Mouse (Mus musculus): ENCODE results near the gene Ets1. TPM values are rescaled to one million over a fixed set of nuclear protein-coding genes. Genes with fewer than 3 reads are reported as not detected.

The Ets1 gene
- polyA plus RNA-seq, 1 experiment from 2014 or later = 13.6 TPM

- no peak for TF ChIP-seq CTCF (IDR thresholded peaks at IDR 0.05; ENCODE audit: low read depth)
- Histone ChIP-seq H3K4me1 (replicated peaks; ENCODE audit: control insufficient read depth, insufficient read depth, low read length) (no peaks in the 10 kb centered on the region), H3K4me3 (ENCODE audit: low read depth, low read length) (peak overlapping the region; percentile 0; the same call in 1 of the 2 replicates), H3K27ac (ENCODE audit: low read depth, low read length) (peak overlapping the region; percentile 43; the same call in 1 of the 2 replicates), H3K4me2 (replicated peaks; ENCODE audit: low read depth) (peak overlapping the region; percentile 52), H3K36me3 (ENCODE audit: control insufficient read depth, insufficient read depth) (no peaks in the 10 kb centered on the region), H3K27me3 (replicated peaks; ENCODE audit: control insufficient read depth, insufficient read depth, low read length) (no peaks in the 10 kb centered on the region), H3K9ac (ENCODE audit: low read depth, low read length) (no peak overlapping the region), H3K9me3 (ENCODE audit: control insufficient read depth) (no peaks in the 10 kb centered on the region)
- 42% methylated on average over 11 of the region's 11 CpGs for WGBS
- peak; percentile 45 for ATAC-seq
These were observed 10.7 kb downstream of the Ets1 start for GRCm38 (mm10) chr9:32646539-32647258.

- no peak for ATAC-seq
- no peak for TF ChIP-seq CTCF (IDR thresholded peaks at IDR 0.05; ENCODE audit: low read depth)
- Histone ChIP-seq H3K27me3 (replicated peaks; ENCODE audit: control insufficient read depth, insufficient read depth, low read length) (no peaks in the 10 kb centered on the region), H3K4me1 (replicated peaks; ENCODE audit: control insufficient read depth, insufficient read depth, low read length) (no peaks in the 10 kb centered on the region), H3K4me2 (replicated peaks; ENCODE audit: low read depth) (no peak overlapping the region), H3K36me3 (ENCODE audit: control insufficient read depth, insufficient read depth) (no peaks in the 10 kb centered on the region), H3K27ac (ENCODE audit: low read depth, low read length) (no peak overlapping the region), H3K4me3 (ENCODE audit: low read depth, low read length) (no peak overlapping the region), H3K9me3 (ENCODE audit: control insufficient read depth) (no peaks in the 10 kb centered on the region), H3K9ac (ENCODE audit: low read depth, low read length) (no peak overlapping the region)
- 75% methylated on average over 7 of the region's 7 CpGs for WGBS
These were observed 11.7 kb downstream of the Ets1 start for GRCm38 (mm10) chr9:32647506-32648250.

GRCm38 (mm10) chr9:32648286-32648685 is 12.3 kb downstream of the Ets1 start:
- Histone ChIP-seq H3K4me2 (replicated peaks; ENCODE audit: low read depth) (no peak overlapping the region), H3K9me3 (ENCODE audit: control insufficient read depth) (no peaks in the 10 kb centered on the region), H3K36me3 (ENCODE audit: control insufficient read depth, insufficient read depth) (no peaks in the 10 kb centered on the region), H3K27ac (ENCODE audit: low read depth, low read length) (no peak overlapping the region), H3K9ac (ENCODE audit: low read depth, low read length) (no peak overlapping the region), H3K4me1 (replicated peaks; ENCODE audit: control insufficient read depth, insufficient read depth, low read length) (no peaks in the 10 kb centered on the region), H3K4me3 (ENCODE audit: low read depth, low read length) (no peak overlapping the region), H3K27me3 (replicated peaks; ENCODE audit: control insufficient read depth, insufficient read depth, low read length) (no peaks in the 10 kb centered on the region)
- no peak for TF ChIP-seq CTCF (IDR thresholded peaks at IDR 0.05; ENCODE audit: low read depth)
- 64% methylated on average over 5 of the region's 5 CpGs for WGBS
- ATAC-seq = no peak

GRCm38 (mm10) chr9:32650738-32651137 is 14.7 kb downstream of the Ets1 start:
- no peak for ATAC-seq
- WGBS = 57% methylated on average over 3 of the region's 3 CpGs

GRCm38 (mm10) chr9:32652112-32652511 is 16.1 kb downstream of the Ets1 start:
- Histone ChIP-seq H3K4me2 (replicated peaks; ENCODE audit: low read depth) (no peak overlapping the region), H3K9ac (ENCODE audit: low read depth, low read length) (no peak overlapping the region), H3K27me3 (replicated peaks; ENCODE audit: control insufficient read depth, insufficient read depth, low read length) (no peaks in the 10 kb centered on the region), H3K9me3 (ENCODE audit: control insufficient read depth) (no peaks in the 10 kb centered on the region), H3K36me3 (ENCODE audit: control insufficient read depth, insufficient read depth) (no peaks in the 10 kb centered on the region), H3K4me1 (replicated peaks; ENCODE audit: control insufficient read depth, insufficient read depth, low read length) (no peaks in the 10 kb centered on the region), H3K4me3 (ENCODE audit: low read depth, low read length) (no peak overlapping the region), H3K27ac (ENCODE audit: low read depth, low read length) (no peak overlapping the region)
- no peak for TF ChIP-seq CTCF (IDR thresholded peaks at IDR 0.05; ENCODE audit: low read depth)
- 88% methylated on average over 10 of the region's 10 CpGs for WGBS
- no peak for ATAC-seq

More at GRCm38 (mm10) chr9:32650738-32651137, 14.7 kb downstream of the Ets1 start:
- Histone ChIP-seq H3K4me3 (ENCODE audit: low read depth, low read length) (no peak overlapping the region), H3K4me1 (replicated peaks; ENCODE audit: control insufficient read depth, insufficient read depth, low read length) (no peaks in the 10 kb centered on the region), H3K36me3 (ENCODE audit: control insufficient read depth, insufficient read depth) (no peaks in the 10 kb centered on the region), H3K4me2 (replicated peaks; ENCODE audit: low read depth) (no peak overlapping the region), H3K27ac (ENCODE audit: low read depth, low read length) (no peak overlapping the region), H3K9me3 (ENCODE audit: control insufficient read depth) (no peaks in the 10 kb centered on the region), H3K27me3 (replicated peaks; ENCODE audit: control insufficient read depth, insufficient read depth, low read length) (no peaks in the 10 kb centered on the region), H3K9ac (ENCODE audit: low read depth, low read length) (no peak overlapping the region)
- no peak for TF ChIP-seq CTCF (IDR thresholded peaks at IDR 0.05; ENCODE audit: low read depth)

- no peaks in the 10 kb centered on the region for H3K9me3 ChIP-seq (ENCODE audit: control insufficient read depth)
- no peak overlapping the region for H3K9ac ChIP-seq (ENCODE audit: low read depth, low read length)
- no peak overlapping the region for H3K4me2 ChIP-seq (replicated peaks; ENCODE audit: low read depth)
- ATAC-seq = no peak
- no peaks in the 10 kb centered on the region for H3K27me3 ChIP-seq (replicated peaks; ENCODE audit: control insufficient read depth, insufficient read depth, low read length)
- H3K4me1 ChIP-seq (replicated peaks; ENCODE audit: control insufficient read depth, insufficient read depth, low read length) = no peaks in the 10 kb centered on the region
- no peak for TF ChIP-seq CTCF (IDR thresholded peaks at IDR 0.05; ENCODE audit: low read depth)
- WGBS = 95% methylated on average over 1 of the region's 1 CpGs
- no peak overlapping the region for H3K4me3 ChIP-seq (ENCODE audit: low read depth, low read length)
- H3K27ac ChIP-seq (ENCODE audit: low read depth, low read length) = no peak overlapping the region
- H3K36me3 ChIP-seq (ENCODE audit: control insufficient read depth, insufficient read depth) = no peaks in the 10 kb centered on the region
These were observed 18.3 kb downstream of the Ets1 start for GRCm38 (mm10) chr9:32654305-32654704.
